Mouse (Mus musculus) hematopoietic stem cell, adult 5-6 weeks (primary cell): ENCODE data around the gene Zfp280d. TPM values are rescaled to one million over a fixed set of nuclear protein-coding genes. Genes with fewer than 3 reads are reported as not detected.
"Not testable (repeated sequence)": the region's sequence is repeated elsewhere in the genome, so short reads cannot be mapped to it uniquely, and the experiment has no call there.

Experiments
- ATAC-seq, 2 experiments: fragments of 125-278 bp in 1 of 2; replicated peaks in 1 of 2; 2 replicates each; pipeline ENCODE4 v1.8.0; 2016 to 2017; ENCODE audit warnings: inconsistent platforms in 2 of 2, mild to moderate bottlenecking in 2 of 2, moderate number of reproducible peaks in 2 of 2, low read depth in 1 of 2, moderate TSS enrichment in 1 of 2; ENCODE audit not compliant: low FRiP score in 2 of 2, poor library complexity in 2 of 2, severe bottlenecking in 2 of 2, insufficient read depth in 1 of 2, low TSS enrichment in 1 of 2
- total RNA-seq: library from RNA; stranded (forward); fragments of 172-1452, 232-1000 nt; gene quantifications from 2 replicates; pipeline ENCODE4 v1.2.3, GENCODE M21; 2017

Gene Zfp280d
- total RNA-seq, 1 experiment from 2014 or later, result 96.4 TPM

DNA sequence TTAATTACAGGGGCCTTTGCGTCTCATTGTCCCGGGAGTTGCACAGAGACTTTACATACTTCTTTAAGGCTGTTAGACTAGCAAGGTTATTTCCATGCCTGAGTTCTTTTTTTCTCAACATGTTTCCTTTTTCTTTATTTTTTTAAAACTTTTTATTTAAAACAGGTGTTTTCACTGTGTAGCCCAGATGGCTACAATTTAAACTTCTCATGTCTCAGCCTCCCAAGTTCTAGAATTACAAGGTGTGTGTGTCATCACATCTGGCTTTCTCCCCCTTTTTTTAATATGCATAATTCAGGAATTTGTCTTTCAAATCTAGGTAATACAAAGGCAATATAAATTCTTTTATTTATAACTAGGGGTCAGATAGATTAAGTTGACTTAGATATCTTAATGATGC is 58.6 kb downstream of the Zfp280d start:
- ATAC-seq, result no peak

GRCm38 (mm10) chr9:72336069-72336468 is 61.4 kb downstream of the Zfp280d start:
- ATAC-seq, result peak in 1 of 2 experiments; percentile 32; a peak in 1 of 4 replicates

DNA sequence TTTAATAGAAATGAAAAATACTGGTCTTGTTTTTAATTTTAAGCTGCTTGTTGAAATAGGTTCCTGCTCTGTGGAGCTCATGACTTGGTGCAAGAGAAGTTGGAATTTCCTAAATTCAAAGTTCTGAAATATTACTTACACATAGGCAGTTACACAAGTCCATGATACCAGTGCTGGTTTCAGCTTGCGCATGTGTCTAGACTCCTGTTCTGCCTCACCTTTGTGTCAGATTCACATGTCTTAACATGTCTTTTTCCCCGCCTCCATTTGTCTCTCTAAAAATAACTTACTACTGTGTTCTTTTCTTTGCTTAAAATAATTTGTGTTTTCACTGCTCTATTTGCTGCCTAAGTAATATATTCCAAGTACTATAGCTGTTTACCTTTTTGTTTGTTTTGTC is 64.5 kb downstream of the Zfp280d start:
- ATAC-seq, result no peak

GRCm38 (mm10) chr9:72343844-72344243 is 69.2 kb downstream of the Zfp280d start:
- no peak for ATAC-seq

- no peak for ATAC-seq
Observed at GRCm38 (mm10) chr9:72372359-72372758, 97.7 kb downstream of the Zfp280d start.

GRCm38 (mm10) chr9:72374074-72374473 is 99.4 kb downstream of the Zfp280d start:
- no peak for ATAC-seq

DNA sequence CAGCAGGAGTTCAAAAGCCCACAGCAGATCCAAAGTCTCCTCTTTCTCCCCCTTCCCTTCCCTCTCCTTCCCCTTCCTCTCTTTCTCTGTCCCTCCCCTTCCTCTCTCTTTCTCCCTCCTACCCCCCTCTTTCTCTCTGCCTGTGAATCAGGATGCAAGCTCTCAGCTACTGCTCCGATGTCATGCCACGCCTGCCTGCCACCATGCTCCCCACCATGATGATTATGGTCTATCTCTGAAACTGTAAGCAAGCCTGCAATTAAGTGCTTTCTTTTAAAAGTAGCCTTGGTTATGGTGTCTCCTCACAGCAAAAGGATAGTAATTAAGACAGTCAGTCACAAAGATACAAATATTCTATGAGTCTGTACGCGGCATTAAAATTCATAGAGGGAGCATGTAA is 100.3 kb downstream of the Zfp280d start:
- ATAC-seq, result no peak

DNA sequence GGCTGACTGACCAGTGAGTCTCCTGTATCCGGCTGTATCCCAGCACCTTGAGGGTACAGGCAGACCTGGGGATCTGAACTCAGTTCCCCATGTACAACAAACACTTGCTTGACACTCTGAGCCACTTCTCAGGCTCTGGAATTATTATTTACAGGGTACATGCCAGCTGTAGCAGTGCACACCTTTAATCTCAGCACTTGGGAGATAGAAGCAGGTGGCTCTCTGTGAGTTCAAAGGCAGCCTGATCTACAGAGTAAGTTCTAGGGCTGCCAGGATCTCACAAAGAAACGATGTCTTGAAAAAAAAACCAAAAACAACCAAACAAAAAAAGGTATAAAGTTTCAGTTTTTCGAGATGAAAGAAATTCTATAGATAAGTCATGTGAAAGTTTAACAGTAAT is 101.0 kb downstream of the Zfp280d start:
- ATAC-seq, result no peak

DNA sequence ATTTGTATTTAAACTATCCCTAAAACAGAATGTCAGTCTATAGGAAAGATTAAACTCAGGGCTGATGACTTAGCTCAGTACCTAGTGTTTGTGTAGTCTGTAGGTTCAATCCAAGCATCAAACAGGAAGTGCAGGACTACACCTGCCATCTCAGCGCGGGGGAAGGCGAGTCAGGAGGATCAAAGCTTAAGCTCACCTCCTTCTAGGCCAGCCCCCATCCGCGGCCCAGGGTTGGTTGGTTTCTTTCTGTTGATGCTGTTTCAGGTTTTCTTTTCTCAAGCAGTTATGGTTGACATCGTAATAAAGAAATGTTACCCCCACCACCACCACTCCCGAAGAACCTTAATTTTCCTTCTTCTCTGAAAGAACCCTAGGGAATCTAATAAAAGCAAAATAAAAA is 111.1 kb downstream of the Zfp280d start:
- no peak for ATAC-seq

- no peak for ATAC-seq
Observed at GRCm38 (mm10) chr9:72388934-72389333, 114.3 kb downstream of the Zfp280d start.

GRCm38 (mm10) chr9:72389431-72390002 is 114.9 kb downstream of the Zfp280d start:
- no peak for ATAC-seq

- ATAC-seq, result no peak
Observed at GRCm38 (mm10) chr9:72390321-72391077, 115.8 kb downstream of the Zfp280d start.

- no peak for ATAC-seq
Observed at GRCm38 (mm10) chr9:72392686-72393085, 118.0 kb downstream of the Zfp280d start.

DNA sequence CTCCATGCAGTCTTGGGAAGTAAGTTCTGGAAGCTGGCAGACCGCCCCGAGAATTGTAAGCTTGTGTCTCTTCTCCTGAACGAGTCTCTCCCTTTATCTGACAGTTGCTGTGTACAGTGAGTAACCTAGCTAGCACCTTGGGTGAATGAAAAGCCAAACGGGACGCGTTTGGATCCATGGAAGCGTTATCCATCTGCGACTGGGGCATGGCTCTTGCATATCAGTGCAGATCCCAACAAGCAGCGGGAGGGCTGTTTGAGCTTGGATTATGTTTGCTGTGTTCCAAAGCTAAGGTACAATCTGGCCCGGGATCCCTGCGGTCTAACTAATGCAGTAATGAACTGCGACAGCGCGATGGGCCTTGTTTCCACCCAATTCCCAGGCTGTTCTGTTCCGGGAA is 118.6 kb downstream of the Zfp280d start:
- ATAC-seq, result no peak

DNA sequence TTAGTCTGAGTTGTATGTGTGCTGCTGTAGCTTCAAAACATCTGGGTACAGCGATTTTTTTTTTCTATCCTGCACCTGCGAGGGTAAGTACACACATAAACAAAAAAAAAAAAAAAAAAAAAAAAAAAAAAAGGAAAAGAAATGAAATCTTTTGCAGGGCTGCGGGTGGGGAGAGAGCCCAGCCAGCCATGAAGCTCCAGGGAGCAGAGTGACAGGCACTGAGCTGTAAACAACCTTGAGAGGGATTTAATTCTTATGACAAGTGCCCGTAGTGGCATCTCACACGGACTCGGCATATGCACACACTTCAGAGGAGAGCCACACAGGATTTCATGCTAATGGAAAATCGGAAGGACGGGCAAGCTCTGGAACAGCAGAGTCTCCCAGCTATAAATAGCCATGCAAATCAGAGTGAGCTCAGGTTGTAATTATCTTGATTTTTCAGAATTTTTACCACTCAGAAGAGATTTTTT is 119.2 kb downstream of the Zfp280d start:
- ATAC-seq, result no peak

- no peak; a peak in 1 of 4 replicates for ATAC-seq
Observed at GRCm38 (mm10) chr9:72400121-72400520, 125.5 kb downstream of the Zfp280d start.

DNA sequence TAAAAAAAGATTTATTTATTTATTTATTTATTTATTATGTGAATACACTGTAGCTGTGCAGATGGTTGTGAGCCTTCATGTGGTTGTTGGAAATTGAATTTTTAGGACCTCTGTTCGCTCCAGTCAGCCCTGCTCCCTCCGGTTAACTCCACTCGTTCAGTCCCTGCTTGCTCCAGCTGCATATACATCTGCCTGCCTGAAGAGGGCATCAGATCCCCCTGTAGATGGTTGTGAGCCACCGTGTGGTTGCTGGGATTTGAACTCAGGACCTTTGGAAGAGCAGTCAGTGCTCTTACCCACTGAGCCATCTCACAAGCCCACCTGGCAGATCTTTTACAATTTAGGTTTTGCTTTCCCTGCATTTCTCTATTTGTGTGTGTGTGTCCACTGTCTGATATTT is 127.1 kb downstream of the Zfp280d start:
- not testable (repeated sequence) for ATAC-seq

- ATAC-seq, result no peak
Observed at GRCm38 (mm10) chr9:72403421-72403820, 128.8 kb downstream of the Zfp280d start.

DNA sequence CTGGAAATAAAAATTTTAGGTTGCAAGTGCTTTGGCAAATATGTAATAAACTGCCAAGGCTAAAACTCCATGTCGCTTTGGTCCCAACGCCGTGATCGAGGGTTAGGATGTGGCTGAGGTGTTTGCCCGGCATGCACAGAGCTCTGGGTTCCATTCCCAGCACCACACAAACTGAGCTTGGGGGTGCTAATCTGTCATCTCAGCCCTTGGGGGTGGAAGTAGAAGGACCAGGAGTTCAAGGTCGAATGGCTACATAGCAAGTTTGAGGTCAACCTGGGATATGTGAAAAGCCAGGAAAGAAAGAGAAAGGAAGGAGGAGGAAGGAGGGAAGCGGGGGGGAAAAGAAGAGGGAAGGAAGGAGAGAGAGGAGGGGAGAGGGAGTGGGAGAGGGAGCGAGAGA is 129.8 kb downstream of the Zfp280d start:
- ATAC-seq, result no peak
